Mouse (Mus musculus): ENCODE measurements at regions not wholly inside any gene's neighbourhood (a gene's known extent, or its start where the extent isn't known, plus 50 kb on each side); places are given as distances from the start of the nearest gene placed in this dataset.

DNA sequence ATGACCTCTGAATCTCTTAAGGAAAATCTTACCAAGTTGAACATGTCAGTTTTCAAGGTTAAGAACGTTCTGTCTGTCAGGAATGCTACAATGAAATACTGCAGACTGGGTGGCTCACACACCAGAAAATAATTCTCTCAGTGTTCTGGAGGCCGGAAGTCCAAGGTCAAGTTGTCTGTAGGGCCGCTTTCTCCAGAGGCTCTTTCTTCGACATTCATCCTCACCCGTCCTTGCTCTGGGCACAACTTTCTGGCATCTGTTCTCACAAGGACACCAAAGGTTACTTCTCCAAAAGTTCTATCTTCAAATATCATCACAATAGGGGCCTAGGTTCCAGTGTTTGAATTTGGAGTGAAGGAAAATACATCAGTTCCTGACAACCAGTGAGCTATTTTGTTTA, 239.2 kb downstream of the Kcnrg start:
- TF ChIP-seq GATA1 (IDR thresholded peaks at IDR 0.05; ENCODE audit: borderline replicate concordance, low read length) (no peak), FLI1 (IDR thresholded peaks at IDR 0.05; ENCODE audit: low read length) (no peak)

All from megakaryocyte, embryonic 14.5 days (primary cell).